ENCODE assay signal across 9 mouse cellular contexts in the genomic region with DNA sequence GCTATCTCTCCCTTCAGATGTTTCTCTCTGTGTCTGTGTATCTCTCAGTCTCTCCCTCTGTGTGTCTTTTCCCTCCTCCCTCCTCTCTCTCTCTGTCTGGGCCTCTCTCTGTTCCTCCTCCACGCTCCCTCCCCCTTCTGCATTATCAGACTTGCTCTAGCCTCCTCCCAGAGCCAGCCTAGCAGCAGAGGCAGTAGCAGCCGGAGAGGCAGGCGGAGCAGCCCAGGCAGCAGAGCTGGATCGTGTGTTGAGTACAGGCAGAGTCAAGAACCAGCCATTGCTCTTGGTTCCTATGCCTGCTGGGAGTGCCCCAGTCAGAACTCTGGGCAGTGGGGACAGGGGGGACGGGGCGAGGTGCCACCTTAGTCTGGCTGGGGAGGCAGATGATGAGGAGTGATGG. TPM values are rescaled to one million over a fixed set of nuclear protein-coding genes. Genes with fewer than 3 reads are reported as not detected.
DNase-seq lines count a peak whose midpoint lies in the region; ATAC-seq and TF ChIP-seq lines count a peak whose summit lies in the region.
"Had no signal": no experiment of that assay in that cellular context is flagged by ENCODE, and none has a peak within 500 bp of the region (broad histone marks: within the 10 kb centered on the region; RNA-seq: fewer than 3 reads in every experiment).

A gene (plus strand): TSS at position 163 of the 400 bp plus-strand sequence.

- TF ChIP-seq EP300 in lung, postnatal 0 days (IDR thresholded peaks at IDR 0.05) = no peak

- H3K4me1 ChIP-seq in lung, embryonic 15.5 days = no peaks in the 10 kb centered on the region
- no peaks in the 10 kb centered on the region for H3K4me1 ChIP-seq in lung, postnatal 0 days (ENCODE audit: insufficient read depth, low read depth, low read length)
- H3K4me1 ChIP-seq in embryonic facial prominence, embryonic 15.5 days = no peaks in the 10 kb centered on the region
- no peaks in the 10 kb centered on the region for H3K4me1 ChIP-seq in heart, embryonic 15.5 days (replicated peaks)
- H3K4me1 ChIP-seq in midbrain, embryonic 16.5 days (ENCODE audit: control insufficient read depth, insufficient read depth, low read length) = peaks cover 25% of the 10 kb centered on the region

- TF ChIP-seq CTCF in lung, postnatal 0 days (IDR thresholded peaks at IDR 0.05) = no peak

- H3K36me3 ChIP-seq in lung, embryonic 15.5 days = no peaks in the 10 kb centered on the region
- no peaks in the 10 kb centered on the region for H3K36me3 ChIP-seq in lung, postnatal 0 days (ENCODE audit: insufficient read depth, low read length)
- H3K36me3 ChIP-seq in embryonic facial prominence, embryonic 15.5 days = no peaks in the 10 kb centered on the region
- H3K36me3 ChIP-seq in heart, embryonic 15.5 days = no peaks in the 10 kb centered on the region
- no peaks in the 10 kb centered on the region for H3K36me3 ChIP-seq in midbrain, embryonic 16.5 days (ENCODE audit: control insufficient read depth, insufficient read depth, low read length)

- H3K27ac ChIP-seq in lung, embryonic 15.5 days = no peak within 1 kb of the TSS
- H3K27ac ChIP-seq in lung, postnatal 0 days (ENCODE audit: low read length) = no peak within 1 kb of the TSS
- no peak within 1 kb of the TSS for H3K27ac ChIP-seq in embryonic facial prominence, embryonic 15.5 days (replicated peaks)
- no peak within 1 kb of the TSS for H3K27ac ChIP-seq in heart, embryonic 15.5 days
- peak within 1 kb of the TSS; percentile 60; the same call in 1 of the 2 replicates for H3K27ac ChIP-seq in midbrain, embryonic 16.5 days (ENCODE audit: low read length)

- no peaks in the 10 kb centered on the region for H3K9me3 ChIP-seq in lung, embryonic 15.5 days
- H3K9me3 ChIP-seq in lung, postnatal 0 days (ENCODE audit: low read length) = no peaks in the 10 kb centered on the region
- no peaks in the 10 kb centered on the region for H3K9me3 ChIP-seq in embryonic facial prominence, embryonic 15.5 days (replicated peaks)
- no peaks in the 10 kb centered on the region for H3K9me3 ChIP-seq in heart, embryonic 15.5 days (replicated peaks)
- H3K9me3 ChIP-seq in midbrain, embryonic 16.5 days (replicated peaks; ENCODE audit: control insufficient read depth, low read length, poor library complexity, severe bottlenecking) = no peaks in the 10 kb centered on the region
- H3K9me3 ChIP-seq: megakaryocyte, embryonic 14.5 days had no signal

- no peak within 1 kb of the TSS for H3K4me3 ChIP-seq in lung, embryonic 15.5 days
- no peak within 1 kb of the TSS for H3K4me3 ChIP-seq in lung, postnatal 0 days (ENCODE audit: low read depth, low read length)
- no peak within 1 kb of the TSS for H3K4me3 ChIP-seq in embryonic facial prominence, embryonic 15.5 days (replicated peaks)
- no peak within 1 kb of the TSS for H3K4me3 ChIP-seq in heart, embryonic 15.5 days
- H3K4me3 ChIP-seq in midbrain, embryonic 16.5 days (ENCODE audit: low read depth, low read length) = peak within 1 kb of the TSS; percentile 38

- H3K27me3 ChIP-seq in lung, embryonic 15.5 days = no peaks in the 10 kb centered on the region
- H3K27me3 ChIP-seq in lung, postnatal 0 days (replicated peaks; ENCODE audit: insufficient read depth, low read length) = no peaks in the 10 kb centered on the region; the same call in 1 of the 2 replicates
- H3K27me3 ChIP-seq in embryonic facial prominence, embryonic 15.5 days = peaks cover 18% of the 10 kb centered on the region; the same call in 1 of the 2 replicates
- H3K27me3 ChIP-seq in heart, embryonic 15.5 days = peaks cover 73% of the 10 kb centered on the region
- no peaks in the 10 kb centered on the region for H3K27me3 ChIP-seq in midbrain, embryonic 16.5 days (ENCODE audit: control insufficient read depth, insufficient read depth, low read depth, low read length)

- no peak for DNase-seq in lung, postnatal 0 days (ENCODE audit: low spot score)
- DNase-seq in left cerebral cortex, adult 11 months (ENCODE audit: low spot score) = peak; percentile 78
- DNase-seq in thymus, postnatal 36 days = no peak
- no peak for DNase-seq in urinary bladder, postnatal 25 days (ENCODE audit: low spot score)

- no peak within 1 kb of the TSS for H3K4me2 ChIP-seq in lung, embryonic 15.5 days
- no peak within 1 kb of the TSS for H3K4me2 ChIP-seq in lung, postnatal 0 days (replicated peaks; ENCODE audit: low read depth, low read length)
- no peak within 1 kb of the TSS for H3K4me2 ChIP-seq in embryonic facial prominence, embryonic 15.5 days (replicated peaks)
- no peak within 1 kb of the TSS for H3K4me2 ChIP-seq in heart, embryonic 15.5 days
- H3K4me2 ChIP-seq in midbrain, embryonic 16.5 days (ENCODE audit: low read length) = peak within 1 kb of the TSS; percentile 55

- no peak for ATAC-seq in lung, embryonic 15.5 days (ENCODE audit: borderline replicate concordance, extremely low read depth, low FRiP score, low TSS enrichment)
- ATAC-seq in lung, postnatal 0 days = no peak
- no peak for ATAC-seq in embryonic facial prominence, embryonic 15.5 days (ENCODE audit: insufficient number of reproducible peaks, low FRiP score, low TSS enrichment, low read depth)
- ATAC-seq in heart, embryonic 15.5 days (replicated peaks; ENCODE audit: insufficient number of reproducible peaks, insufficient read depth, low FRiP score, low read depth) = 0 out of 2 replicates have a peak, but pooled peaks have one; percentile 11
- ATAC-seq in midbrain, embryonic 16.5 days = peak; percentile 79

- H3K9ac ChIP-seq in lung, embryonic 15.5 days = no peak within 1 kb of the TSS
- no peak within 1 kb of the TSS for H3K9ac ChIP-seq in lung, postnatal 0 days (replicated peaks; ENCODE audit: low read depth)
- no peak within 1 kb of the TSS for H3K9ac ChIP-seq in embryonic facial prominence, embryonic 15.5 days
- H3K9ac ChIP-seq in heart, embryonic 15.5 days = no peak within 1 kb of the TSS
- H3K9ac ChIP-seq in midbrain, embryonic 16.5 days (ENCODE audit: low read depth, low read length) = peak within 1 kb of the TSS; percentile 60

- WGBS in lung, embryonic 15.5 days = 15% methylated on average over 6 of the region's 6 CpGs
- 15% methylated on average over 6 of the region's 6 CpGs for WGBS in lung, postnatal 0 days
- WGBS in embryonic facial prominence, embryonic 15.5 days = 16% methylated on average over 6 of the region's 6 CpGs
- 13% methylated on average over 6 of the region's 6 CpGs for WGBS in heart, embryonic 15.5 days
- WGBS in midbrain, embryonic 16.5 days = 4% methylated on average over 6 of the region's 6 CpGs

RNA-seq across cellular contexts. Expression of the gene that starts here (rescaled TPM):
- 16.9 and 26.7 TPM in 2 replicates for polyA plus RNA-seq in lung, embryonic 15.5 days (2015; fragmentation: Nextera tagmentation; extraction: Ambion mirVana)
- polyA plus RNA-seq in lung, postnatal 0 days (2015; fragmentation: Nextera tagmentation; extraction: Ambion mirVana) = 3.2 and 4.3 TPM in 2 replicates
- polyA plus RNA-seq in embryonic facial prominence, embryonic 15.5 days (2015; fragmentation: Nextera tagmentation; extraction: Ambion mirVana) = 10.0 and 12.5 TPM in 2 replicates
- polyA plus RNA-seq in heart, embryonic 15.5 days (2015; fragmentation: Nextera tagmentation; extraction: Ambion mirVana) = 16.3 and 21.9 TPM in 2 replicates
- polyA plus RNA-seq in midbrain, embryonic 16.5 days (2015; fragmentation: Nextera tagmentation; extraction: Ambion mirVana) = 31.6 and 35.5 TPM in 2 replicates

Comparison
In these comparisons a context has a peak if more than half of its experiments do, and no peak if none do; other contexts are left out.
1. ATAC-seq: peak in heart, embryonic 15.5 days (single experiment) and midbrain, embryonic 16.5 days (single experiment); none in lung, embryonic 15.5 days (single experiment), lung, postnatal 0 days (single experiment) and embryonic facial prominence, embryonic 15.5 days (single experiment).